Mouse (Mus musculus): Measurements from ENCODE around the gene Gsto1.

Gsto1 gene

DNA sequence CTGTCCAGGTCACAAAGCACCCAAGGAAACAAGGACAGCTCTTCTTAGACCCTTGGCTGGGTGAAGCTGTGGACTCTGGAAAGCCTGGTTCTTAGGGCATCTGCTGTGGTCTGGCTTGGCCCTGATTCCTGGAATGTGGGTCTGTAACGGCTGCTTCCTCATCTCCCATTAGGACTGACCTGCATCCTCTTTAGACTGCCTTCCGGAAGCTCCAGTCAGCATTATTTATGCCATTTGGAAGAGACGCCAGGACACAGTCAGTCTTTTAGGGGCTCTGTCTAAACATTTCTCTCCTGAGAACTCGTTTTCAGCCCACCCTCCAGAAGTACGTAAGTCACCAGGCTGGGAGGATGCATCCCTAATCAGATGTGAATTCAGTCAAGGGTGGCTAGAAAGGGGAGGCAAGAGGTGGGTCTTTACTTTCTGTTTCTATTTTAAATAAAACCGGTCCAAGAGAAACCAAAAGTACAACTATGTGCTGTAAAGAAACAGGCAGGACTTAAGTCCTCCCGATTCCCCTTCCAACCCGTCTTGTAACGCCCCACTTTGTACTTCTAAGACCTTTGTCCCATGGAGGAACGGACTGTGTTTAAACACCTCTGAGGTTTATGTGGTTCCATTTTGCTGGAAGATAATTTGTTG is 35.8 kb downstream of the Gsto1 start:
- DNase-seq, result no peak

DNA sequence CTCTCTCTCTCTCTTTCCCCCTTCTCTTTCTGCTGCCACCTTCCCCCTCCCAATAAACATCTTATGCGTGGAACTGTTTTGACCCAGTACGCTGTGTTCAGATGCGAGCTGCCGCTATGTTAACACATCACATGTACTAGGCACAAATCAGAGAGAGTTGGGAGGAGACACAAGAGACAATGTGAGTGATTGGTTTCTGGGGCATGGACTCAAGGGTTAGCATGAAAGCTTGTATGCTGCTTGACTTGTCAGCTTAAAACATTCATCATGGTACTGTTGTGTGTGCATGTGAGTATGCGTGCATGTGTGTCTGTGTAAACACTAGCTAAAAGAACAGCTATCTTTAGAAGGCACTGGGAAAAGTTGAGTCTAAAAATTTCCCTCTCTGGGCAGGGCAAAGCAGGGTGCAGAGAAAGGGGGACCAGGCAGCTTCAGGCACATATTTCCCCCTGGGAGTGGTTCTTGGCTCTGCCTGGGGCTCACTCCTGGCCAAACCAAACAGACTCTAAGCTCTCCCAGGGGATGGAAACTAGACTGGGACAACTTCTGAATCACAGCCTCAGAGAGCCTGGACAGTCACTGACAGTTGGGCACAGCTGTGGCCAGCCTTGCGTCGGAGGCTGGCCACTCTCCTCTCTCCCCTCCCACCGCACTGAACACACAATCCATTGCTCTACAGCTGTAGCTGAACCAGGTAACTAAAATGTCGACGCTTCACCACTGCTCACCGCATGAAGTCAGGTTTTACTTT is 37.0 kb downstream of the Gsto1 start:
- peak; percentile 54 for DNase-seq

GRCm38 (mm10) chr19:47893092-47893491 is 38.3 kb downstream of the Gsto1 start:
- DNase-seq, result no peak

- no peak for DNase-seq
Measured at GRCm38 (mm10) chr19:47898472-47899079, 43.8 kb downstream of the Gsto1 start.

DNA sequence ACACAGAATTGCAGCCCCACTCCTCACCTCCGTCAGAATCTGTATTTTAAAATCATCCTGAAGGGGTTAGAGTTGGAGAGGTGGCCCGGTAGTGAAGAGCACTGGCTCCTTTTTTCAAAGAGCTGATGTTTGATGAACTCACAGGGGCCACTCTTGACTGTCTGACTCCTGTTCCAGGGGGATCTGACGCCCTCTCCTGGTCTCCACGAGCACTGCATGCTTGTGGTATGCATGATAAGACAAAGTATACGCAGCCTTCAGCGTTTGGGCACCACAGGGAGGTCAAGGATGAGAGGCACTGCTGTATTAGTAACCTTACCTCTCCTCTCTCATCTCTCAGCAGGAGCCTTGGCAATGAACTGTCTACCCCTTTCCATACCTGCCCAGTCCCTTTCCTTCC is 45.2 kb downstream of the Gsto1 start:
- DNase-seq, result no peak

- no peak for DNase-seq
Measured at GRCm38 (mm10) chr19:47900558-47900957, 45.8 kb downstream of the Gsto1 start.

DNA sequence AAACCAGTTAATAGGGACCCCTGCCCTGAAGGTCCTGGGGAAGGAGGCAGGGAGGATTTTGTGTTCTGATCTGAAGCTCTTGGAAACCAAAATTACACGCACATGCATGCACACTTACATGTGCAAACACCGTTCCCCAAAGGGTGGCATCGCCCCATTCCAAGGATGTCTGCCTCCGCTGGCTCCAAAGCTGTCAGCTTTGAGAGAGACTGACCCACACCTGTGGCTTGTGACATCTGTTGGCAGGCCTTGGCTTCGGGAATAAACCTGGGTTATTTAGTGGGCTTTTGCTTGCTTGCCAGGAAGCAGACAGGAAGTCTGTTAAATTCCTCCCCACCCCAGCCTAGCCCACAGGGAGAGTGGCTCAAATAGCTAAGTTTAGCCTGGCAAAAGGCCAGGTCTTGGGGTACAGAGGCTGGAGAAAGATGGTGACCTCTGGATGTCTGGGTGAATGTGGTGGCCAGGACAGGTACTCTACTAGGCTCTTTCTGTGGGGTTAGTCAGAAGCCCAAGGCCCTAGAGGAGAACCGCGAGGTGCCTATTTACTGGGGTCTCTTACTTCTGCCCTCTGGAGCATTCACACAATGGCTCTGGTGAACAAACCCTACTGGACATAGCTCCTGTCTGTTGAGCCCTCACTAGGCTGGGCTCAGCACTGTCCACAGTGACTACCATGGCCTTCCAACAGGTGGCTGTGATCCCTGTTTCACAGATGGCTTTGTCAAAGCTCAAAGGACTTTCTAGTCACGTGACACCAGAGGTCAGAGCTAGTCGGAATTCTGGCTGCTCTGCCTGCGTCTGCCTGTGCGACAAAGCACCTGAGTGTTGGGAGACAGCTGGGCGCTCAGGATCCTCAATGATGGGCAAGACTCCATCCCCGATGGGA is 47.8 kb downstream of the Gsto1 start:
- DNase-seq, result peak; percentile 56

DNA sequence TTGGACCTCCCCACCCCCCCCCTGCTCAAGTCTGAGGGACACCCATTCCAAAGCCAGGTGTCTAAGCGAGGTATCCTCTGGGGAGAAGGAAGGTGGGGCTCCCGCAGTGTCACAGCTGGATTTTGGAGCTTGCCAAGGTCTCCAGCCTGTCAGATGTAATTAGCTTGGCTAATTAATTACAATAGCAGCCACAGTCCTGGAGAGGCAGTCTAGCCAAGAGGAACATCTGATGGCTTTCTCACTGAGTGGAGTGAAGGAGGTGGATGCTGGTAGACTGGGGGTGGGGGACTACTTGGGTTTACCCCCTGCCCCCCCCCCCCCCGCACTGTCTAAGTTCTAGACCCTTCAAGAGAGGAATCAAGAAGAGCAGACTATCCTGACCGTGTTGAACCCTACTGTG is 48.9 kb downstream of the Gsto1 start:
- DNase-seq, result no peak

DNA sequence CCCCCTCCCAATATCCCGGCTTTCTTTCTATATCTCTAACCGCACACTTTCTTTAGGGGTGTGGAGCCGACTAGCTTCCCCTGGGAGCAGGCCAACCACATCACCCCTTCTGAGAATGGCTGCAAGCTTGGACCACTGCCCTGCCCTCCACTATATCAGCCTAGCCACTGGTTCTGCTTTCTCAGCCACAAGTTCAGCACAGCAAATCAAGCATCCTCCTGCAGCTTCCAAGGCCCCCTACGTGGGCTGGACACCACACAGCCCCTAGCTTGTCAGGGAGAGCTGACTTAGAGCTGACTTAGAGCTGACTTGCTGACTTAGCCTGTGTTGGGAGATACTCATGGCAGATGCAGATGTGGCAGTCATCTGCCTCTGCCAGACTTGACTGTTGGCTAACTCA is 50.3 kb downstream of the Gsto1 start:
- DNase-seq, result no peak

- DNase-seq, result peak; percentile 49
Measured at GRCm38 (mm10) chr19:47905603-47906002, 50.8 kb downstream of the Gsto1 start.

DNA sequence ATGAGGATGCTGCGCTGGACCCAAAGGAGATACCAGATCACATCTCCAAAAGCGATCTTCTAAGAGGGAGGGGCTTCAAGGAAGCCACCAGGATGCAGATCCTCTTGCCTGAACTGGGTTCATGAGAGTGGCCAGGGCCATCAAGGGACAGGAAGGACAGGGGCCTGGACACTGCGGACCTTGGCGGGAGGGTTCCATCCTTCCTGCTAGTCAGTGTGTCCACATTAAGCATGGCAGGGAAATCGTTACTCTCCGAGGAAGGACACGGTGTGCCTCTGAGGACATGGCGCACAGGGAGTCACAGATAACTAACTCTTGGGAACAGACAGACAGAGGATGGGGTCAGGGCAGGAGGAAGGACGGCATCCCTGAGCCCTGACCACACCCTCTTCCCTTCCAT is 52.8 kb downstream of the Gsto1 start:
- DNase-seq, result no peak

GRCm38 (mm10) chr19:47908961-47909371 is 54.2 kb downstream of the Gsto1 start:
- no peak for DNase-seq

DNA sequence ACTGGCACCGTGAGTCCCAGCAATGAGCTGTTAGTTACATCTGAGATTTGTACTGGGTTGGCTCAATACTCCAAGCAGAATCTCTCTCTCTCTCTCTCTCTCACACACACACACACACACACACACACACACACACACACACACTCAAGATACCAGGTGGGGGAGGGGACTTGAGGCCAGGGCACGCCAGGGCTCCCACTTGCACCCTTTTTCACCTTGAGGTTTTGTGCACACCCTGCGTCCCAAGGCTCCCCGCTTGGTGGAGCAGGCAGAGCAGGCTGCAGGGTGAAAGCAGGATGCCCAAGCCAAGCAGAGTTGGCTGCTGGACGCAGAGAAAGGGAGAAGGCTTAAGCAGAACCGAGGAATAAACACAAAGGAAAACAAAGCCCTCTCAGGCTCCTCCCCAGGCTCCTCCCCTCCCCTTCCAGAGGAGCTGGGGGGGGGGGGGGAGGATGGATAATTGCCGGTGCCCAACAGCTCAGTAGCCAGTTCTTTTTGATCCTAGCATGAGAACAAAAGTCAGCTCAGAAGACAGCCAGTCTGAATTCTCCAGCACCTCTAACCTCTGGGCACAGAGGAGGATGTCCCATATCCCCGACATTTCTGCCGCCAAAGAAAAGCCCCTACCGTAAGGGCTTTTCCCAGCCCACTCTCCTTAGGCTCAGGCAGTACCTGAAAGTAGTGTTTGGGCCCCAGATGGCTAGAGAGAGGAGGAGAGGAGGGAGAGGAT is 54.8 kb downstream of the Gsto1 start:
- DNase-seq, result peak; percentile 69

DNA sequence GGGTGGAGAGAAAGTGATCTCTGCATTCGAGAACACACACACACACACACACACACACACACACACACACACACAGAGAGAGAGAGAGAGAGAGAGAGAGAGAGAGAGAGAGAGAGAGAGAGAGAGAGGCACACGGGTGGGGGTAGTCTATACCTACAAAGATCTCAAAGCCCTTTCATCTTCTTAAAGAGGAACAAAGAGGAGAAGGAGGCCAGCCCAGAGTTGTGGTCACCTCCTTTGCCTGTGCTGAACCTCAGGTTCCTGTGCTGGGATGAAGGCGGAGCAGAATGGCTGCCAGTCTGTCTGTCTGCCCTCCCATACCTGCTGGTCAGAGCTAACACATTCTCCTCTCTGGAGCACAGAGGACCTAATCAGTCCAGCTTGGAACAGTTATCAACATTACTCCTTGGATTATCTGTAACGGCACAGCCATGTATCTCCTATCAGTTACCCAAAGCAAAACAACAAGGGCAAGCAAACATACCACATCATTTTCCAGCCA is 55.4 kb downstream of the Gsto1 start:
- no peak for DNase-seq

DNA sequence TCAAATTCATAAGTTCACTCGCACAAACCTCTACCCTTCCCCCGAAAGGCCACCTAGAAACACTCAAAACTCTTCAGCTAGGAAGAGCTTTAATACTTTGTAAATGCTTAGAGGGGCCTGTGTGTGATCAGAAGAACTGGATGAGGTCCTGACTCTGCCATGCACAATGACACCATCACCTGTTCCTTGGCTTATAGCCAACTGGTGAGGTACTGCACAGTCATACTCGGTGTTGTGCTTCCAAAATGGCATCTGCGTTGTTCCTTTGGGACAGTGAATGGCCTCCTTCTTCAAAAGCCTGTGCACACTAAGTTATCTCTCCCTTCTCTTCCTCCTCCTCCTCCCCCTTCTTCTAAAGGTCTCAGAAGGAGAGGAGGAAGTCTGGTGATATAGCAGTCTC is 56.0 kb downstream of the Gsto1 start:
- no peak for DNase-seq

DNA sequence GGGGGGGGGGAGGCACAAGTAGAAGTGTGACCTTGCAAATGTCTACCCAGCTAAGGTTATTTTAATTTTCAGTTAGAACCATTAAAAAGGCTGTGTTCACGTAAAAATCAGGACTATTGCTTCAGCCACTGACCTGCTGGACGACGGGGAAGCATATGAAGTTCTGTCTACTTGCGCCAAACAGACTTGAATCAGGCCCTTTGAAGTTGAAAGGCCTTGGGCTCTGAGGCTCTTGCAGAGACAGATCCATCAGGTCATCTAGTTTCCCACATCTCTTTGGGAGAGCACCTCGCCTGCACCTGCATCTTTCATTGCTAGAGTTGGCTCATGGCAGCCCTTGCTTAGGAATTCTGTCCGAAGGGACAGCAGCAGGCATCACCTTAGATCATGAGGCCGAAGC is 58.6 kb downstream of the Gsto1 start:
- no peak for DNase-seq

GRCm38 (mm10) chr19:47914191-47914590 is 59.4 kb downstream of the Gsto1 start:
- no peak for DNase-seq

Data from lung, postnatal 36 days (tissue).